Mouse (Mus musculus): ENCODE measurements at regions not wholly inside any gene's neighbourhood (a gene's known extent, or its start where the extent isn't known, plus 50 kb on each side); places are given as distances from the start of the nearest gene placed in this dataset.

DNA sequence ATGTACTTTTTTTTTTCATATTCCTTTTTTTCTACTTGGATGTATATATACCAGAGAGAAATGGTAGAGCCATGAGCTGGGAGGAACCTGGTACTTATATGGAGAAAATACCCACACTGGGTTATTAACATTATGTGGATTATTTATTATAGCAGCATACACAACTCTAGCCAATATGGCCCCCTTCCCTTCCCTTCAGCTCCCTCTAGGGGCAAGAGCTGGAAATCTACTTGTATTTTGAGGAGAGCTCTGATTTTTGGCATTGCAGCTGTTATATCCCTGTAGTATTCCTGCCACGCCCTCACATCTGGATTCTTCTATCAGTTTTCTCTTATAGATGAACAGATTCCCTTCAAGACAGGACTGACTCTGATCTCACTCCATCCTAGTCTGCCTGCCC, 52.0 kb upstream of the Ptprt start:
- Histone ChIP-seq H3K4me2 (replicated peaks; ENCODE audit: low read depth, low read length) (no peak overlapping the region), H3K36me3 (ENCODE audit: control insufficient read depth, insufficient read depth, low read length) (no peaks in the 10 kb centered on the region), H3K4me3 (ENCODE audit: low read depth, low read length) (no peak overlapping the region), H3K27me3 (ENCODE audit: control insufficient read depth, insufficient read depth, low read length) (no peaks in the 10 kb centered on the region), H3K27ac (ENCODE audit: low read length) (no peak overlapping the region), H3K9ac (replicated peaks; ENCODE audit: low read depth, low read length) (no peak overlapping the region), H3K4me1 (ENCODE audit: control insufficient read depth, insufficient read depth, low read length) (no peaks in the 10 kb centered on the region), H3K9me3 (ENCODE audit: control insufficient read depth, low read depth, low read length) (no peaks in the 10 kb centered on the region)
- 79% methylated on average over 1 of the region's 1 CpGs for WGBS
- ATAC-seq (ENCODE audit: insufficient number of reproducible peaks, insufficient read depth, low FRiP score, low read depth): no peak

DNA sequence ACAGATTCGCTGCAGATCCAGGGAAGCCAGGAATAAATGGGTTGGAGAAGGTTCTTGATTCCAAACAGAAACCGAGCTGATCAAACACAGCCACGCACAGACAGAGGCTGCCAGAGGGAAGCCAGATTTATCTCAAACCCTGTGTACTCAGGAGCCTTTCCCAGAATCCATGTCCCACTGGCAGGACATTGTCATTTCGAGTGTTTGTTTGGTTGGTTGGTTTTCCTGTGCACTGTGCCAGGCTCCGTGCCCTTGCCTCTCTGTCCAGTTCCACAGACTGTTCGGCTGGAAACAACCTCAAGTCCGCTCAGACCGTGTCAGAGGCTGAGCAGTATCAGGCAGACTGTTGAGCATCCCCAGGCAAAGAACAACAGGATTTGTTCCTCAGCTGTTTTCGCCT, 51.4 kb upstream of the Ptprt start:
- no peak for ATAC-seq (ENCODE audit: insufficient number of reproducible peaks, insufficient read depth, low FRiP score, low read depth)
- no peaks in the 10 kb centered on the region for H3K36me3 ChIP-seq (ENCODE audit: control insufficient read depth, insufficient read depth, low read length)
- no peak overlapping the region for H3K4me3 ChIP-seq (ENCODE audit: low read depth, low read length)
- no peak overlapping the region for H3K9ac ChIP-seq (replicated peaks; ENCODE audit: low read depth, low read length)
- H3K4me1 ChIP-seq (ENCODE audit: control insufficient read depth, insufficient read depth, low read length): no peaks in the 10 kb centered on the region
- H3K27me3 ChIP-seq (ENCODE audit: control insufficient read depth, insufficient read depth, low read length): no peaks in the 10 kb centered on the region
- no peak overlapping the region for H3K4me2 ChIP-seq (replicated peaks; ENCODE audit: low read depth, low read length)
- H3K9me3 ChIP-seq (ENCODE audit: control insufficient read depth, low read depth, low read length): no peaks in the 10 kb centered on the region
- no peak overlapping the region for H3K27ac ChIP-seq (ENCODE audit: low read length)
- 84% methylated on average over 9 of the region's 9 CpGs for WGBS

All from stomach, embryonic 14.5 days (tissue).